ENCODE assay signal across 7 mouse cellular contexts in the genomic region with DNA sequence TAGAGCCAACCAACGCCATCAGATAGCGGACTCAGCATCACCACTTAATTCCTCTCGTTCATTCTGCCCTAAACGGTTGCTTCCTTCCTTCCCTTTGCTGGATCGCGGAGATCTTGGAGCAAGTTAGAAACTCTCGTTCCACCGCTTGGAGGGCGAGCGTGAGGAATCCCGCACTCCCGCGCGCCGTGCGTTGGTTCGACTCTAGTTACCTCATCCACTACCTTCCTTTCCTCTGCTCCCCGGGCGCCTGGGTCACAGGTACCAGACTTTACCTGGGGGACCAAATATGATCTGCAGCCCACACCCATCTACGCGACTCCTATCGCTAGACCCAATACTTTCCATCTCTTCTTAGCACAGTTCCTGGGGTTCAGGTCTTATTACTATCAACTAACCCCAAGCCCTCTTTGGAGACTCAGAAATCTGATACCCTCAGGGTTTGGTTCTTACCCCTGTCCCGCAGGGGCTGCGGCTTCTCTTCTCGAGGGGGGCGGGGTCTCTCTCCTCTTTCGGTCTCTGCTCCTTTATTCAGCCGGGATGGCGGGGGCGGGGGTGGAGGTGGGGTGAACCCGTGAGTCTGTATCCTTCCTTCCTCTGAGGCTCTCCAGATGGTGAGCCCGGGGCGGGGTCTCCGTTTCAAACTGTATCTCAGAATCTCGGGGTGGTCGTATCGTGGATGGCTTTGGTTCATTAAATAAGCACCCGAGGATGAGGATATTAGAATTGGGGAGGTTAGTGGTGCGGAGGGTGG. TPM values are rescaled to one million over a fixed set of nuclear protein-coding genes. Genes with fewer than 3 reads are reported as not detected.
DNase-seq lines count a peak whose midpoint lies in the region; ATAC-seq and TF ChIP-seq lines count a peak whose summit lies in the region.

Gene Bcl6b, minus strand, starts transcription at position 539 of the 751 bp plus-strand sequence.

- 3% methylated on average over 39 of the region's 39 CpGs for WGBS in hindbrain, embryonic 10.5 days
- 3% methylated on average over 39 of the region's 39 CpGs for WGBS in liver, embryonic 13.5 days (ENCODE audit: insufficient replicate concordance)
- 2% methylated on average over 39 of the region's 39 CpGs for WGBS in stomach, embryonic 15.5 days

- H3K4me3 ChIP-seq in C2C12 (ENCODE audit: insufficient read depth, poor library complexity, severe bottlenecking), result peak within 1 kb of the TSS; percentile 34
- peak within 1 kb of the TSS; percentile 20 for H3K4me3 ChIP-seq in embryonic fibroblast, embryonic 13.5 days (ENCODE audit: insufficient read depth, low read length)
- peak within 1 kb of the TSS; percentile 41 for H3K4me3 ChIP-seq in hindbrain, embryonic 10.5 days
- peak within 1 kb of the TSS; percentile 53 for H3K4me3 ChIP-seq in liver, embryonic 13.5 days (replicated peaks)
- H3K4me3 ChIP-seq in stomach, embryonic 15.5 days (replicated peaks), result peak within 1 kb of the TSS; percentile 37

- H3K79me3 ChIP-seq in C2C12 (ENCODE audit: low read depth), result peaks cover 13% of the 10 kb centered on the region

- H3K36me3 ChIP-seq in C2C12 (ENCODE audit: control insufficient read depth, insufficient read depth), result peaks cover 26% of the 10 kb centered on the region
- H3K36me3 ChIP-seq in hindbrain, embryonic 10.5 days, result peaks cover 5% of the 10 kb centered on the region
- peaks cover 1% of the 10 kb centered on the region; the same call in 1 of the 2 replicates for H3K36me3 ChIP-seq in liver, embryonic 13.5 days
- no peaks in the 10 kb centered on the region for H3K36me3 ChIP-seq in stomach, embryonic 15.5 days

- DNase-seq in CD4-positive helper T cell, adult 2 months (ENCODE audit: low read depth, low spot score), result peak; percentile 47
- peak; percentile 34 for DNase-seq in hindbrain, embryonic 10.5 days (ENCODE audit: low spot score)
- DNase-seq in liver, embryonic 13.5 days, result no peak

- H3K4me2 ChIP-seq in liver, embryonic 13.5 days, result peak within 1 kb of the TSS; percentile 75
- peak within 1 kb of the TSS; percentile 58 for H3K4me2 ChIP-seq in stomach, embryonic 15.5 days

- ATAC-seq in liver, embryonic 13.5 days (ENCODE audit: low read depth), result peak; percentile 2; the same call in 1 of the 2 replicates
- ATAC-seq in stomach, embryonic 15.5 days (ENCODE audit: insufficient read depth, low FRiP score, low read depth), result no peak
- ATAC-seq in megakaryocyte progenitor cell, adult 5-6 weeks (replicated peaks; ENCODE audit: poor library complexity), result no peak

- peak within 1 kb of the TSS; percentile 69 for H3ac ChIP-seq in C2C12 (ENCODE audit: control insufficient read depth, insufficient read length, low read depth)

- no peak for TF ChIP-seq POLR2A in embryonic fibroblast, embryonic 13.5 days (IDR thresholded peaks at IDR 0.05; ENCODE audit: low read depth, low read length)

- no peaks in the 10 kb centered on the region for H3K4me1 ChIP-seq in embryonic fibroblast, embryonic 13.5 days (ENCODE audit: control insufficient read depth, insufficient read depth, low read length)
- peaks cover 71% of the 10 kb centered on the region for H3K4me1 ChIP-seq in hindbrain, embryonic 10.5 days (replicated peaks)
- peaks cover 87% of the 10 kb centered on the region for H3K4me1 ChIP-seq in liver, embryonic 13.5 days (replicated peaks)
- peaks cover 40% of the 10 kb centered on the region for H3K4me1 ChIP-seq in stomach, embryonic 15.5 days

- no peak within 1 kb of the TSS for H3K27ac ChIP-seq in embryonic fibroblast, embryonic 13.5 days (ENCODE audit: insufficient read depth, low read length)
- H3K27ac ChIP-seq in hindbrain, embryonic 10.5 days, result peak within 1 kb of the TSS; percentile 78
- peak within 1 kb of the TSS; percentile 73 for H3K27ac ChIP-seq in liver, embryonic 13.5 days
- H3K27ac ChIP-seq in stomach, embryonic 15.5 days, result peak within 1 kb of the TSS; percentile 81

- no peaks in the 10 kb centered on the region for H3K9me3 ChIP-seq in hindbrain, embryonic 10.5 days
- H3K9me3 ChIP-seq in liver, embryonic 13.5 days (replicated peaks), result no peaks in the 10 kb centered on the region
- H3K9me3 ChIP-seq in stomach, embryonic 15.5 days, result no peaks in the 10 kb centered on the region

- peak within 1 kb of the TSS; percentile 63 for H3K9ac ChIP-seq in liver, embryonic 13.5 days
- peak within 1 kb of the TSS; percentile 4; the same call in 1 of the 2 replicates for H3K9ac ChIP-seq in stomach, embryonic 15.5 days

- peaks cover 51% of the 10 kb centered on the region for H3K79me2 ChIP-seq in C2C12 (ENCODE audit: control insufficient read depth, insufficient read depth)

- no peak for TF ChIP-seq CTCF in C2C12 (IDR thresholded peaks at IDR 0.05; ENCODE audit: control insufficient read depth, insufficient read depth, insufficient read length)
- TF ChIP-seq CTCF in embryonic fibroblast, embryonic 13.5 days (IDR thresholded peaks at IDR 0.05; ENCODE audit: borderline replicate concordance, insufficient read depth, low read length), result no peak

- H3K27me3 ChIP-seq in C2C12 (ENCODE audit: control insufficient read depth, insufficient read depth, insufficient read length), result no peaks in the 10 kb centered on the region
- H3K27me3 ChIP-seq in hindbrain, embryonic 10.5 days (ENCODE audit: insufficient read depth, poor library complexity, severe bottlenecking), result peaks cover 85% of the 10 kb centered on the region
- peaks cover 53% of the 10 kb centered on the region for H3K27me3 ChIP-seq in liver, embryonic 13.5 days
- peaks cover 25% of the 10 kb centered on the region for H3K27me3 ChIP-seq in stomach, embryonic 15.5 days (replicated peaks)

TF ChIP-seq in C2C12, 6 proteins besides CTCF, POLR2A, EP300 and RAD21:
- TF ChIP-seq USF1 (IDR thresholded peaks at IDR 0.05; ENCODE audit: low read depth) (no peak), MAX (IDR thresholded peaks at IDR 0.05) (no peak), FOSL1 (IDR thresholded peaks at IDR 0.05; ENCODE audit: insufficient read depth, low read length, poor library complexity, severe bottlenecking) (no peak), MYOD1 (IDR thresholded peaks at IDR 0.05; ENCODE audit: control insufficient read depth, insufficient read length, low read depth) (no peak), MYOG (IDR thresholded peaks at IDR 0.05; ENCODE audit: control insufficient read depth, extremely low read depth, insufficient read length) (no peak), CEBPB (IDR thresholded peaks at IDR 0.05; ENCODE audit: low read depth) (no peak)

RNA-seq across cellular contexts. Expression of gene Bcl6b, which starts in this region (rescaled TPM):
- polyA plus RNA-seq in C2C12 (2012; fragmentation: generic; extraction: Trizol), result 9.3 TPM
- polyA plus RNA-seq in embryonic fibroblast, embryonic 13.5 days (2011; ENCODE audit: insufficient read length, low read depth, missing spikeins), result 0.70 and 2.5 TPM in 2 replicates
- polyA plus RNA-seq in hindbrain, embryonic 10.5 days (2016; fragmentation: Nextera tagmentation; extraction: Ambion mirVana), result 5.5 and 5.6 TPM in 2 replicates
- 1.6 and 1.8 TPM in 2 replicates for polyA plus RNA-seq in liver, embryonic 13.5 days (2015; fragmentation: Nextera tagmentation; extraction: Ambion mirVana)
- 10.9 and 13.6 TPM in 2 replicates for polyA plus RNA-seq in stomach, embryonic 15.5 days (2015; fragmentation: Nextera tagmentation; extraction: Ambion mirVana)
- 0.17 TPM in 1 of 2 replicates, not detected in the other for total RNA-seq in megakaryocyte progenitor cell, adult 5-6 weeks (2015)
- not detected in 2 replicates for total RNA-seq in megakaryocyte progenitor cell, adult 5-6 weeks (2017)
